Mouse (Mus musculus): Measurements from ENCODE around the gene Gm37240. TPM values are rescaled to one million over a fixed set of nuclear protein-coding genes. Genes with fewer than 3 reads are reported as not detected.
A peak's percentile ranks its signal among the peaks of the same experiment; 100 is the strongest.
"Not testable (repeated sequence)": the region's sequence is repeated elsewhere in the genome, so short reads cannot be mapped to it uniquely, and the experiment has no call there.

Gm37240 gene
- polyA plus RNA-seq, 1 experiment from 2014 or later, result 0.21 TPM

DNA sequence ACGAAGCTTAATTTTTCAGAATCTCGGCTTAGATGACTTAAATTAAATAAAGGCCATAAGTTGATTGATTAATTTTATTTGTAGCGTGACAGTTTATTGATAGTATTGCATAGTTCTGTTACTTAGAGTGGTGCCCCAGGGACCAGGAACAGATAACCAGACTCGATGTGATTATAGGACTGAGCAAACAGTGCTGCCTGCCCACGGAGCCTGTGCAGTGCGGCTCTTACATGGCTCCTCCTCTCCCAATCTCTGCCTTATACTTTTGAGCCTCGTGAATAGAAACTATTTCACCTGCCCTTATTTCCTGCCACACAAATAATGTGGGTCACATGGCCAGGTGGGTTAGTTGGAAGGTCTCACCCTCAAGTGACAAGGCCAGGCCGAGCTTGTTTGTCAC, 989.4 kb downstream of the Gm37240 start:
- 71% methylated on average over 8 of the region's 8 CpGs for WGBS (ENCODE audit: insufficient replicate concordance)

GRCm38 (mm10) chr3:84890983-84891382, 996.3 kb downstream of the Gm37240 start:
- DNase-seq, result no peak
- H3K9ac ChIP-seq, result no peak overlapping the region
- ATAC-seq (ENCODE audit: low read depth), result no peak

More for the DNA sequence above, 989.4 kb downstream of the Gm37240 start:
- H3K4me2 ChIP-seq, result no peak overlapping the region
- no peak overlapping the region for H3K9ac ChIP-seq
- no peaks in the 10 kb centered on the region for H3K9me3 ChIP-seq (replicated peaks)
- ATAC-seq (ENCODE audit: low read depth) (no peak), DNase-seq (no peak)
- H3K27ac ChIP-seq, result no peak overlapping the region
- H3K27me3 ChIP-seq, result no peaks in the 10 kb centered on the region
- H3K36me3 ChIP-seq, result no peaks in the 10 kb centered on the region
- no peak overlapping the region for H3K4me3 ChIP-seq (replicated peaks)
- H3K4me1 ChIP-seq (replicated peaks), result no peaks in the 10 kb centered on the region

DNA sequence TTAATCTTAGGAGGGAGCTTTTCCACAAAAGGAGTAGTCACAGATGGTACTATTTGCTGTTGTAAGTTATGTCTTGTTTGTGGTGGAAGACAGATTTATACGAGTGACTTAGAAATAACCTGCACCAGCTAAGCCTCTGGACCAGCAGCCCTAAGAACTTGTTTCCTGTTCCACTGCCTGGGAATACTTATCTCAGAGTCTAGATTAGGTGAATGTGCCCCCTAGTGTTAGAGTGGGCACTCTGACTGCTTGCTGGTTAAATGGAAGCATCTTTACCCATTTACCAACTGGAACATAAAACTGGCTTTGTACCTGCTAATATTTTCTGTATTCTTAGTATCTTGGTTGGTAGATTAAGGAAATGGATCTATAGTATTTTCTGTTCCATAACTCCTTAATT, 997.7 kb downstream of the Gm37240 start:
- no peak overlapping the region for H3K27ac ChIP-seq
- 43% methylated on average over 1 of the region's 1 CpGs for WGBS (ENCODE audit: insufficient replicate concordance)
- H3K4me1 ChIP-seq (replicated peaks), result peaks cover 3% of the 10 kb centered on the region; the same call in 1 of the 2 replicates
- H3K4me2 ChIP-seq, result no peak overlapping the region
- no peaks in the 10 kb centered on the region for H3K36me3 ChIP-seq
- no peak overlapping the region for H3K9ac ChIP-seq
- H3K27me3 ChIP-seq, result no peaks in the 10 kb centered on the region
- no peak for DNase-seq
- no peak overlapping the region for H3K4me3 ChIP-seq (replicated peaks)
- no peaks in the 10 kb centered on the region for H3K9me3 ChIP-seq (replicated peaks)
- ATAC-seq (ENCODE audit: low read depth), result no peak

More at GRCm38 (mm10) chr3:84890983-84891382, 996.3 kb downstream of the Gm37240 start:
- 81% methylated on average over 5 of the region's 5 CpGs for WGBS (ENCODE audit: insufficient replicate concordance)
- H3K36me3 ChIP-seq, result no peaks in the 10 kb centered on the region
- no peaks in the 10 kb centered on the region for H3K27me3 ChIP-seq
- H3K4me3 ChIP-seq (replicated peaks), result no peak overlapping the region
- H3K27ac ChIP-seq, result no peak overlapping the region
- 0 out of 2 replicates have a peak, but pooled peaks cover 3% of the 10 kb centered on the region for H3K4me1 ChIP-seq (replicated peaks)
- H3K4me2 ChIP-seq, result no peak overlapping the region
- no peaks in the 10 kb centered on the region for H3K9me3 ChIP-seq (replicated peaks)

GRCm38 (mm10) chr3:84883817-84884483, 1003.4 kb downstream of the Gm37240 start:
- no peaks in the 10 kb centered on the region for H3K9me3 ChIP-seq (replicated peaks)
- peak; percentile 45; the same call in 1 of the 2 replicates for ATAC-seq (ENCODE audit: low read depth)
- no peak overlapping the region for H3K4me2 ChIP-seq
- 26% methylated on average over 11 of the region's 11 CpGs for WGBS (ENCODE audit: insufficient replicate concordance)
- peaks cover 13% of the 10 kb centered on the region for H3K4me1 ChIP-seq (replicated peaks)
- H3K27ac ChIP-seq, result no peak overlapping the region
- H3K36me3 ChIP-seq, result no peaks in the 10 kb centered on the region
- no peak overlapping the region for H3K4me3 ChIP-seq (replicated peaks)
- DNase-seq, result no peak
- no peaks in the 10 kb centered on the region for H3K27me3 ChIP-seq
- no peak overlapping the region for H3K9ac ChIP-seq

DNA sequence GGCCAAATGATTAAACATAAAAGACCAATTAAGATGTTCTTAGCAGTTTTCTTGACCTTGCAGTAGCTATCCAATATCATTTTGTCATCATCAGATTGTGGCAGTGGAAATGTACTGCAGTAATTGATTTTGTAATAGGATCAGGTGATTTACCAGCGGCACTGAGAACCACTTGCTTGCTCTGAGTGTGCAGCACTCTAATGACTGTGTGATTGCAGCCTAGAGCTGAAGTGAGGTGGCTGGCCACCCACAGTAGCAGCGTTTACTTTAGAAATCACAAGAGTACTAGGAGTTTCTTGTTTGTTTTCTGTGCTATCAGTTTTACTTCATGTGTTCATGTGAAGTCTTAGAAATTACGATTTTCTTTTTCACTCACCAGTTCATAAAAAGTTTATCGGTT, 1011.1 kb downstream of the Gm37240 start:
- H3K4me3 ChIP-seq (replicated peaks), result no peak overlapping the region
- no peak overlapping the region for H3K27ac ChIP-seq
- no peak overlapping the region for H3K4me2 ChIP-seq
- ATAC-seq (ENCODE audit: low read depth) (no peak), DNase-seq (no peak)
- no peaks in the 10 kb centered on the region for H3K36me3 ChIP-seq
- no peak overlapping the region for H3K9ac ChIP-seq
- no peaks in the 10 kb centered on the region for H3K27me3 ChIP-seq
- WGBS (ENCODE audit: insufficient replicate concordance), result 79% methylated on average over 4 of the region's 4 CpGs
- no peaks in the 10 kb centered on the region; the same call in 1 of the 2 replicates for H3K4me1 ChIP-seq (replicated peaks)
- no peaks in the 10 kb centered on the region for H3K9me3 ChIP-seq (replicated peaks)

DNA sequence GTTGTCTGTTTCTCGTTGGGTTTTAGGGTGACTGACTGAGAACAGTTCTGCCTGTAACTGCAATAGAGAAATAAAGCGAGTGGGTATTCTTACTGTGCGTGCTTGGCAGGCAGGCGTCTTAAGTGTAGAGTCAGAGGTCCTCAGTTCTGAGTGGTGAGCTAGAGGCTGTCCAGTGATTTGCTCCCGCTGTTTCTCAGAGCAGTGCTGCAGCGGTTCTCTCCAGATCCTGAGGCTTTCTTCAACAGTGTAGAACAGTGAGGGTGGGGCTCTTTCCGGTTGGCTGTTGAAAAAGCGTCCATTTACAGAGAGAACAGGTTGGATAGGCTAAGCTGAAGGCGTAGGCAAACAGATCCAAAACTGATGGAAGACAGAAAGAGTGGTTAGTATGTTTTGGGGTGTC, 1012.0 kb downstream of the Gm37240 start:
- no peak for DNase-seq
- no peak overlapping the region for H3K4me2 ChIP-seq
- H3K36me3 ChIP-seq, result no peaks in the 10 kb centered on the region
- no peaks in the 10 kb centered on the region; the same call in 1 of the 2 replicates for H3K4me1 ChIP-seq (replicated peaks)
- no peaks in the 10 kb centered on the region for H3K27me3 ChIP-seq
- no peak overlapping the region for H3K27ac ChIP-seq
- no peak overlapping the region for H3K9ac ChIP-seq
- no peak for ATAC-seq (ENCODE audit: low read depth)
- no peaks in the 10 kb centered on the region for H3K9me3 ChIP-seq (replicated peaks)
- H3K4me3 ChIP-seq (replicated peaks), result no peak overlapping the region
- 78% methylated on average over 9 of the region's 9 CpGs for WGBS (ENCODE audit: insufficient replicate concordance)

DNA sequence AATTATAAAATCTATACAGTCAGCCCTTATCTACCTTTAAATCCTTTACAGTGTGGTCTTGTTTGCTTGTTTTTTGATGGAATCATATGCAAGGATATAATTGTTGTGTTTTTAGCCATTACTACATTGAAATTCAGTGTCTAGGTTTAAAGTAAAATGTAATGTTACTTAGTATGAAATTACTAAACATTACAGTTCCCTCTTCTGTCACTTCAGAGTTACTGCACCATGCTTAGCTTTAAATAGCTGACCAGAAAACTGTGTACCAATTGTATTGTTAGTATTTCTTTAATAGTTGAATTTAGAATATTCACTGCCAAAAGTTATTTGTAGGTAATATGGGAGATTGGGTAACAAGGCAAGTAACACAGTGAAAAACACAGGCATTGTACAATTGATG, 1017.2 kb downstream of the Gm37240 start:
- no peaks in the 10 kb centered on the region for H3K36me3 ChIP-seq
- H3K9me3 ChIP-seq (replicated peaks), result no peaks in the 10 kb centered on the region
- H3K4me1 ChIP-seq (replicated peaks), result peaks cover 13% of the 10 kb centered on the region
- DNase-seq (no peak), ATAC-seq (ENCODE audit: low read depth) (no peak)
- no peak overlapping the region for H3K27ac ChIP-seq
- no peaks in the 10 kb centered on the region for H3K27me3 ChIP-seq
- H3K4me3 ChIP-seq (replicated peaks), result no peak overlapping the region
- H3K9ac ChIP-seq, result no peak overlapping the region
- H3K4me2 ChIP-seq, result no peak overlapping the region

GRCm38 (mm10) chr3:84867991-84868390, 1019.3 kb downstream of the Gm37240 start:
- Histone ChIP-seq H3K27ac (no peak overlapping the region), H3K4me2 (no peak overlapping the region), H3K9ac (no peak overlapping the region), H3K4me3 (replicated peaks) (no peak overlapping the region), H3K36me3 (no peaks in the 10 kb centered on the region), H3K9me3 (replicated peaks) (no peaks in the 10 kb centered on the region), H3K4me1 (replicated peaks) (peaks cover 13% of the 10 kb centered on the region), H3K27me3 (no peaks in the 10 kb centered on the region)
- WGBS (ENCODE audit: insufficient replicate concordance), result 47% methylated on average over 1 of the region's 1 CpGs
- no peak for ATAC-seq (ENCODE audit: low read depth)
- DNase-seq, result no peak

DNA sequence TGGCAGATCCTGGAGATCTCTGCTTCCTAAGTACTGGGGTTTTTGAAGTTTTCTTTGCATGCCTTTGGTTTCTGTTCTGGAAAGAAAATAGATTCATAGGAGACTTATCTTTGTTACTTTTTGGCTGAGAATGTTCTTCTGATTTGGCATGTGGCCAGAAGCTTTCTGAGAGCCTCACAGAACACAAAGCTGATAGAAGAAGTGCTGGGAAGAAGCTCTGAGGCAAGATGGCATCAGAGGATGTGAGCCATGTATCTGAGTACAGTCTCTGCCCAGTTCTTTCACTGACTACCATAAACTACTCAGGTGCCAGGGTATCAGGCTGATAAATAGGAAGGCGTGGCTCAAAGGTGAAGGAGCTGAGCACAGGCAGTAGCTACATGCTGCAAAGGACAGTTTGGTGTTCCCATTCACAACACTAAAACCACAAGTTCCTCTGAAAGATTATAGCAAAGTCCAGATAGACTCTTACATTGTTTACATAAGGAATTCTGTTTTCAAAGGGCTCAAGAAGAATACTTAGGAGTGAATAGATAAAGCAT, 1019.8 kb downstream of the Gm37240 start:
- H3K4me1 ChIP-seq (replicated peaks), result peaks cover 13% of the 10 kb centered on the region
- no peak overlapping the region for H3K27ac ChIP-seq
- H3K27me3 ChIP-seq, result no peaks in the 10 kb centered on the region
- WGBS (ENCODE audit: insufficient replicate concordance), result 51% methylated on average over 1 of the region's 1 CpGs
- DNase-seq, result no peak
- H3K4me2 ChIP-seq, result no peak overlapping the region
- no peak overlapping the region for H3K9ac ChIP-seq
- ATAC-seq (ENCODE audit: low read depth), result no peak
- H3K9me3 ChIP-seq (replicated peaks), result no peaks in the 10 kb centered on the region
- no peak overlapping the region for H3K4me3 ChIP-seq (replicated peaks)
- H3K36me3 ChIP-seq, result no peaks in the 10 kb centered on the region

DNA sequence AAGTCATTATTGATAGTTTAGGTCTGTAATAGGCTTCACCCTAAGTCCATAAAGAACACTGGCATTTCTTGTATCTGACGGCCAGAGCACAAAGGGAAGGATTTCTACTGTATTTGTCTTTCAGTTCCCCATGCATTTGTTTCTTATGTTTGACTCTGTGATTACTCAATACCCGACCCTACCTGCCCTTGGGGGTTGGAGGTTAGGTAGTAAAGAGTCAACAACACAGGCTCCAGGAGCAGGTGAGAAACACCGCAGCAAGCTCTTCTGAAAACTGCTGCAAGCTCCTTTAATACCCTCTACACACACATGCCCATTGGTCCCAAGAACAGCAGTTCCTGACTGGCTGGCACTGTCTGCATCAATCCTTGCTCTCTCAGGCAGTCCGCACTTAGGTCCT, 1020.5 kb downstream of the Gm37240 start:
- peaks cover 13% of the 10 kb centered on the region for H3K4me1 ChIP-seq (replicated peaks)
- H3K27ac ChIP-seq, result no peak overlapping the region
- H3K9ac ChIP-seq, result no peak overlapping the region
- DNase-seq (no peak), ATAC-seq (ENCODE audit: low read depth) (peak; percentile 43; the same call in 1 of the 2 replicates)
- H3K36me3 ChIP-seq, result no peaks in the 10 kb centered on the region
- H3K4me2 ChIP-seq, result no peak overlapping the region
- WGBS (ENCODE audit: insufficient replicate concordance), result 61% methylated on average over 4 of the region's 4 CpGs
- H3K27me3 ChIP-seq, result no peaks in the 10 kb centered on the region
- H3K9me3 ChIP-seq (replicated peaks), result no peaks in the 10 kb centered on the region
- H3K4me3 ChIP-seq (replicated peaks), result no peak overlapping the region

DNA sequence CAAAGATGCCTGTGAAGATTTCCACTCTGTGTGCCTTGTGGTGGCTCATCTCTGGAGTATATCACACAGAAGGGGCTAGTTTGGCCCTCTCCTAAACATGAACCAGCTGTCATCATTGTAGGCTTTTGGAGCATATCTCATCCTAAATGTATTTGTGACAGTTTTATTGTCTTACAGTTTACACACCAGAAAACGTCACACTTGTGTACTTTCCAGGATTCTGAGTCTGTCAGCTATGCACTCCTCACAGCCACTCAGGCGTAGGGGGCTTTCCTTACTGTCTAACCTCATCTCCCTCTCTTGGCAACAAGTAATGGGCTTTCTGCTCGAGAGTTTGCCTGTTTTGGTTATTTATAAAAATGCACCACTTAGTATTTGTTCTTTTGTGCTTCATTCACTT, 1021.6 kb downstream of the Gm37240 start:
- peaks cover 13% of the 10 kb centered on the region for H3K4me1 ChIP-seq (replicated peaks)
- WGBS (ENCODE audit: insufficient replicate concordance), result 67% methylated on average over 3 of the region's 3 CpGs
- H3K27ac ChIP-seq, result no peak overlapping the region
- H3K4me3 ChIP-seq (replicated peaks), result no peak overlapping the region
- ATAC-seq (ENCODE audit: low read depth), result no peak
- H3K36me3 ChIP-seq, result no peaks in the 10 kb centered on the region
- H3K27me3 ChIP-seq, result no peaks in the 10 kb centered on the region
- no peak for DNase-seq
- no peak overlapping the region for H3K9ac ChIP-seq
- no peak overlapping the region for H3K4me2 ChIP-seq
- H3K9me3 ChIP-seq (replicated peaks), result no peaks in the 10 kb centered on the region

DNA sequence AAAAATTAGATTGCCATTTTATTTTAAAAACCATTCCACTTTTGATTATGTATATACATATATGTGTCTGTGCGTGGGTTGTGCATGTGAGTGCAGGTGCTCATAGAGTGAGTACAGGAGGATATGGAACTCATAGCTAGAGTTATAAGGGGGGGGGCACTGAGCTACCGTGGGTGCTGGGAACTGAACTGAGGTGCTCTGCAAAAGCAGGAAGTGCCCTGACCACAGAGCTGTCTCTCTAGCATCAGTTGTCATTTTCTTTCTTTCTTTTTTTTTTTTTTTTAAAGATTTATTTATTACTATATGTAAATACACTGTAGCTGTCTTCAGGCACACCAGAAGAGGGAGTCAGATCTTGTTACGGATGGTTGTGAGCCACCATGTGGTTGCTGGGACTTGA, 1025.5 kb downstream of the Gm37240 start:
- not testable (repeated sequence) for DNase-seq; H3K4me2 ChIP-seq; H3K27ac ChIP-seq; H3K4me3 ChIP-seq (replicated peaks); H3K27me3 ChIP-seq; H3K9ac ChIP-seq; H3K9me3 ChIP-seq (replicated peaks); H3K36me3 ChIP-seq; ATAC-seq (ENCODE audit: low read depth)
- WGBS (ENCODE audit: insufficient replicate concordance), result 61% methylated on average over 3 of the region's 3 CpGs
- peaks cover 20% of the 10 kb centered on the region for H3K4me1 ChIP-seq (replicated peaks)

Measured in liver, embryonic 13.5 days (tissue).